19 mouse cellular contexts compared by ENCODE assay signal in the genomic region with DNA sequence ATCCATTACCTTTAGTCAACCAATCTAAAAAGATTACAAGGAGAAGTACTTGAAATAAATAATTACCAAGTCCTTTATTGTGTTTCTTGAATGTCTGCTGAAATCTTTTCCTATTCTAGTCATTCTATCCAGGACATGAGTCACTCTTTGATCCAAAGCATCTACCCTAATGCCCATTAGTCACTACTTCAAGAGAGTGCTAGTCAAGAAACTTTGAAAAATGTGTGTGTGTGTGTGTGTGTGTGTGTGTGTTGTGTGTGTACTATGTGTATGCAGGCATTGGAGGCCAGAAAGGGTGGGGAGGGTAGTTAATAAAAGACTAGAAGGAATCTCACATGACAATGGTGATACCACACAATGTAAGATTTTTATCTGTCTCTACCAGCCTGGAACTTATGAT.
DNase-seq lines count a peak whose midpoint lies in the region; ATAC-seq and TF ChIP-seq lines count a peak whose summit lies in the region.
"Had no signal": no experiment of that assay in that cellular context is flagged by ENCODE, and none has a peak within 500 bp of the region (broad histone marks: within the 10 kb centered on the region; RNA-seq: fewer than 3 reads in every experiment).

No protein-coding gene starts in this region.

- no peaks in the 10 kb centered on the region for H3K9me3 ChIP-seq in lung, postnatal 0 days (ENCODE audit: low read length)
- H3K9me3 ChIP-seq: embryonic facial prominence, embryonic 10.5 days; embryonic facial prominence, embryonic 12.5 days; forebrain, embryonic 13.5 days; forebrain, embryonic 15.5 days had no signal

- in situ Hi-C loops in Patski (cut with MboI; ENCODE audit: low pct_unique_long_range_greater_than_20kb): no loop called here

- no peak overlapping the region for H3K9ac ChIP-seq in lung, postnatal 0 days (replicated peaks; ENCODE audit: low read depth)
- H3K9ac ChIP-seq: embryonic facial prominence, embryonic 12.5 days; forebrain, embryonic 13.5 days; forebrain, embryonic 15.5 days; forebrain, postnatal 0 days had no signal

- CTCF ChIA-PET in Patski (lab: Charles Lee): no interaction called here

- no peaks in the 10 kb centered on the region for H3K4me1 ChIP-seq in lung, postnatal 0 days (ENCODE audit: insufficient read depth, low read depth, low read length)
- H3K4me1 ChIP-seq: embryonic facial prominence, embryonic 12.5 days had no signal

- TF ChIP-seq EP300 in lung, postnatal 0 days (IDR thresholded peaks at IDR 0.05): no peak

- H3K36me3 ChIP-seq in lung, postnatal 0 days (ENCODE audit: insufficient read depth, low read length): no peaks in the 10 kb centered on the region
- H3K36me3 ChIP-seq: embryonic facial prominence, embryonic 10.5 days; embryonic facial prominence, embryonic 12.5 days; forebrain, embryonic 15.5 days had no signal

- TF ChIP-seq CTCF in layer of hippocampus, adult 2 months (conservative IDR thresholded peaks at IDR 0.05): no peak
- no peak for TF ChIP-seq CTCF in Patski (IDR thresholded peaks at IDR 0.05)
- TF ChIP-seq CTCF in lung, postnatal 0 days (IDR thresholded peaks at IDR 0.05): no peak

- peaks cover 4% of the 10 kb centered on the region for H3K27me3 ChIP-seq in Patski
- no peaks in the 10 kb centered on the region for H3K27me3 ChIP-seq in lung, postnatal 0 days (replicated peaks; ENCODE audit: insufficient read depth, low read length)
- H3K27me3 ChIP-seq: embryonic facial prominence, embryonic 12.5 days; forebrain, embryonic 13.5 days; forebrain, embryonic 15.5 days had no signal

- POLR2A ChIA-PET in Patski (lab: Charles Lee): interaction anchor here (0.7 kb wide), 1 partner anchor 832 kb away, joined by 4 read pairs; no protein-coding TSS in a partner anchor

- H3K4me2 ChIP-seq in lung, postnatal 0 days (replicated peaks; ENCODE audit: low read depth, low read length): no peak overlapping the region
- H3K4me2 ChIP-seq: embryonic facial prominence, embryonic 12.5 days; forebrain, embryonic 15.5 days had no signal

- ATAC-seq in Patski: no peak
- no peak for ATAC-seq in lung, postnatal 0 days
- ATAC-seq: forebrain, embryonic 13.5 days; forebrain, embryonic 15.5 days; forebrain, postnatal 0 days had no signal

- peak overlapping the region; percentile 80 for H3K27ac ChIP-seq in layer of hippocampus, adult 2 months
- no peak overlapping the region for H3K27ac ChIP-seq in lung, postnatal 0 days (ENCODE audit: low read length)
- H3K27ac ChIP-seq: embryonic facial prominence, embryonic 10.5 days; embryonic facial prominence, embryonic 12.5 days; forebrain, embryonic 15.5 days had no signal

- DNase-seq in layer of hippocampus, adult 2 months (ENCODE audit: low spot score in 2 of 2): no peak
- no peak for DNase-seq in layer of hippocampus, adult 9-11 months
- DNase-seq in Muller cell, postnatal 12 days (ENCODE audit: inconsistent ontology term): peak; percentile 76
- DNase-seq in Patski (ENCODE audit: low read depth, low spot score): peak; percentile 9
- no peak for DNase-seq in lung, postnatal 0 days (ENCODE audit: low spot score)
- DNase-seq: adrenal gland, adult 2 months; adrenal gland, postnatal 10 days; adrenal gland, postnatal 25 days; cerebellum, adult 11 months; cerebellum, adult 18-20 months; cerebellum, adult 8-10 months; cerebellum, adult 9-11 months; cerebellum, postnatal 14 days; cerebellum, postnatal 36 days; forebrain, postnatal 0 days had no signal

- H3K4me3 ChIP-seq in layer of hippocampus, adult 2 months: no peak overlapping the region
- no peak overlapping the region for H3K4me3 ChIP-seq in lung, postnatal 0 days (ENCODE audit: low read depth, low read length)
- H3K4me3 ChIP-seq: embryonic facial prominence, embryonic 10.5 days; embryonic facial prominence, embryonic 12.5 days; forebrain, embryonic 13.5 days; forebrain, embryonic 15.5 days had no signal

Comparison
In these comparisons a context has a peak if more than half of its experiments do, and no peak if none do; other contexts are left out.
1. DNase-seq: peak in Muller cell, postnatal 12 days (single experiment) and Patski (single experiment); none in layer of hippocampus, adult 2 months (0 of 2), layer of hippocampus, adult 9-11 months (single experiment) and lung, postnatal 0 days (single experiment).